Mouse (Mus musculus): Measurements from ENCODE around the gene Ndufaf2. TPM values are rescaled to one million over a fixed set of nuclear protein-coding genes. Genes with fewer than 3 reads are reported as not detected.

The Ndufaf2 gene
- total RNA-seq, 2 experiments from 2014 or later = 23.5 to 24.7 TPM

- intact Hi-C loops (cut with DNase I) = loop anchor here (10.0 kb wide), 2 partner anchors 583 to 943 kb away; no protein-coding TSS in a partner anchor
- no peak for DNase-seq (ENCODE audit: extremely low spot score in 1 of 2, low spot score in 2 of 2)
Observed at GRCm38 (mm10) chr13:108047364-108047763, 111.1 kb downstream of the Ndufaf2 start.

- intact Hi-C loops (cut with DNase I) = loop anchor here (10.0 kb wide), 2 partner anchors 582 to 942 kb away; no protein-coding TSS in a partner anchor
- DNase-seq (ENCODE audit: extremely low spot score in 1 of 2, low spot score in 2 of 2) = no peak
Observed at GRCm38 (mm10) chr13:108046891-108047290, 111.5 kb downstream of the Ndufaf2 start.

GRCm38 (mm10) chr13:108046071-108046470, 112.4 kb downstream of the Ndufaf2 start:
- intact Hi-C loops (cut with DNase I) = loop anchor here (10.0 kb wide), 2 partner anchors 581 to 941 kb away; no protein-coding TSS in a partner anchor
- DNase-seq (ENCODE audit: extremely low spot score in 1 of 2, low spot score in 2 of 2) = no peak

- intact Hi-C loops (cut with DNase I) = loop anchor here (10.0 kb wide), 2 partner anchors 581 to 941 kb away; no protein-coding TSS in a partner anchor
- no peak for DNase-seq (ENCODE audit: extremely low spot score in 1 of 2, low spot score in 2 of 2)
Observed at GRCm38 (mm10) chr13:108045646-108046045, 112.8 kb downstream of the Ndufaf2 start.

- peak; percentile 71 to 95 for DNase-seq (ENCODE audit: extremely low spot score in 1 of 2, low spot score in 2 of 2)
- intact Hi-C loops (cut with DNase I) = loop anchor here (5.0 to 10.0 kb wide), 4 partner anchors 108 to 940 kb away; no protein-coding TSS in a partner anchor
Observed at GRCm38 (mm10) chr13:108044222-108044941, 114.0 kb downstream of the Ndufaf2 start, which contains the start of gene Smim15. Gene Smim15 (plus strand): TSS chr13:108044446.

GRCm38 (mm10) chr13:108043431-108044221, 114.8 kb downstream of the Ndufaf2 start:
- DNase-seq (ENCODE audit: extremely low spot score in 1 of 2, low spot score in 2 of 2) = peak in 1 of 2 experiments; percentile 20
- intact Hi-C loops (cut with DNase I) = loop anchor here (5.0 to 10.0 kb wide), 4 partner anchors 109 to 939 kb away; no protein-coding TSS in a partner anchor

GRCm38 (mm10) chr13:108041358-108041757, 117.1 kb downstream of the Ndufaf2 start:
- DNase-seq (ENCODE audit: extremely low spot score in 1 of 2, low spot score in 2 of 2) = peak; percentile 77 to 78
- intact Hi-C loops (cut with DNase I) = loop anchor here (5.0 to 10.0 kb wide), 4 partner anchors 111 to 937 kb away; no protein-coding TSS in a partner anchor

- no peak for DNase-seq (ENCODE audit: extremely low spot score in 1 of 2, low spot score in 2 of 2)
- intact Hi-C loops (cut with DNase I) = loop anchor here (5.0 to 10.0 kb wide), 4 partner anchors 112 to 936 kb away; no protein-coding TSS in a partner anchor
Observed at GRCm38 (mm10) chr13:108040451-108040850, 118.0 kb downstream of the Ndufaf2 start.

GRCm38 (mm10) chr13:108039902-108040301, 118.5 kb downstream of the Ndufaf2 start:
- no peak for DNase-seq (ENCODE audit: extremely low spot score in 1 of 2, low spot score in 2 of 2)
- intact Hi-C loops (cut with DNase I) = loop anchor here (5.0 to 10.0 kb wide), 4 partner anchors 112 to 935 kb away; no protein-coding TSS in a partner anchor

GRCm38 (mm10) chr13:108039375-108039774, 119.0 kb downstream of the Ndufaf2 start:
- intact Hi-C loops (cut with DNase I) = no loop called here
- DNase-seq (ENCODE audit: extremely low spot score in 1 of 2, low spot score in 2 of 2) = no peak

- no peak for DNase-seq (ENCODE audit: extremely low spot score in 1 of 2, low spot score in 2 of 2)
- intact Hi-C loops (cut with DNase I) = no loop called here
Observed at GRCm38 (mm10) chr13:108032789-108033188, 125.6 kb downstream of the Ndufaf2 start.

- intact Hi-C loops (cut with DNase I) = no loop called here
- no peak for DNase-seq (ENCODE audit: extremely low spot score in 1 of 2, low spot score in 2 of 2)
Observed at GRCm38 (mm10) chr13:108025802-108026201, 132.6 kb downstream of the Ndufaf2 start.

GRCm38 (mm10) chr13:108017349-108017748, 141.1 kb downstream of the Ndufaf2 start:
- no peak for DNase-seq (ENCODE audit: extremely low spot score in 1 of 2, low spot score in 2 of 2)
- intact Hi-C loops (cut with DNase I) = no loop called here

- intact Hi-C loops (cut with DNase I) = no loop called here
- DNase-seq (ENCODE audit: extremely low spot score in 1 of 2, low spot score in 2 of 2) = no peak
Observed at GRCm38 (mm10) chr13:108015166-108015565, 143.3 kb downstream of the Ndufaf2 start.

- intact Hi-C loops (cut with DNase I) = no loop called here
- DNase-seq (ENCODE audit: extremely low spot score in 1 of 2, low spot score in 2 of 2) = no peak
Observed at GRCm38 (mm10) chr13:108013839-108014238, 144.6 kb downstream of the Ndufaf2 start.

GRCm38 (mm10) chr13:108013110-108013509, 145.3 kb downstream of the Ndufaf2 start:
- intact Hi-C loops (cut with DNase I) = no loop called here
- no peak for DNase-seq (ENCODE audit: extremely low spot score in 1 of 2, low spot score in 2 of 2)

GRCm38 (mm10) chr13:108007861-108008260, 150.6 kb downstream of the Ndufaf2 start:
- DNase-seq (ENCODE audit: extremely low spot score in 1 of 2, low spot score in 2 of 2) = no peak
- intact Hi-C loops (cut with DNase I) = no loop called here

GRCm38 (mm10) chr13:107996301-107996700, 162.1 kb downstream of the Ndufaf2 start:
- no peak for DNase-seq (ENCODE audit: extremely low spot score in 1 of 2, low spot score in 2 of 2)
- intact Hi-C loops (cut with DNase I) = no loop called here

GRCm38 (mm10) chr13:107995211-107995610, 163.2 kb downstream of the Ndufaf2 start:
- no peak for DNase-seq (ENCODE audit: extremely low spot score in 1 of 2, low spot score in 2 of 2)
- intact Hi-C loops (cut with DNase I) = no loop called here
